Mouse (Mus musculus) central nervous system, embryonic 14 days (tissue): Measurements from ENCODE around the gene Ms4a12. TPM values are rescaled to one million over a fixed set of nuclear protein-coding genes. Genes with fewer than 3 reads are reported as not detected.

Experiments
- polyA plus RNA-seq: library from polyadenylated mRNA; depleted of rRNA; stranded (reverse); fragments of >200 nt; gene quantifications from 2 replicates; pipeline ENCODE4 v1.2.3, GENCODE M21; 2012; rRNA removed

The Ms4a12 gene
- not detected in 2 replicates for polyA plus RNA-seq

GRCm38 (mm10) chr19:11232348-11232747, at the start of gene Ms4a12:
Ms4a12 (minus strand) TSS chr19:11232448.

GRCm38 (mm10) chr19:11266052-11266845, 34.0 kb upstream of the Ms4a12 start, which contains the start of gene Ms4a1:
Ms4a1 (minus strand) TSS chr19:11266241.

GRCm38 (mm10) chr19:11196546-11196945, 35.7 kb downstream of the Ms4a12 start, which contains the start of gene Ms4a13:
Ms4a13 (minus strand) TSS chr19:11196737.

GRCm38 (mm10) chr19:11165172-11165571, 67.1 kb downstream of the Ms4a12 start, which contains the start of gene 1700025F22Rik:
1700025F22Rik (minus strand) TSS chr19:11165320.

Other genes with a start within 250 kb of the Ms4a12 start
- not detected in 2 replicates for gene Ms4a15, start 239.2 kb downstream of the Ms4a12 start, polyA plus RNA-seq
- gene Ms4a18, start 214.4 kb downstream of the Ms4a12 start, polyA plus RNA-seq = not detected in 2 replicates
- gene Ms4a8a, start 151.3 kb downstream of the Ms4a12 start, polyA plus RNA-seq = not detected in 2 replicates
- not detected in 2 replicates for gene 1700017D01Rik, start 101.6 kb downstream of the Ms4a12 start, polyA plus RNA-seq
- gene 1700025F22Rik, start 67.1 kb downstream of the Ms4a12 start, polyA plus RNA-seq = not detected in 2 replicates
- gene Ms4a13, start 35.7 kb downstream of the Ms4a12 start, polyA plus RNA-seq = not detected in 2 replicates
- not detected in 2 replicates for gene Ms4a1, start 33.8 kb upstream of the Ms4a12 start, polyA plus RNA-seq
- gene Ms4a5, start 51.4 kb upstream of the Ms4a12 start, polyA plus RNA-seq = not detected in 2 replicates
- 0.16 TPM in 2 replicates for gene Ms4a14, start 82.0 kb upstream of the Ms4a12 start, polyA plus RNA-seq
- 1.6 and 2.2 TPM in 2 replicates for gene Ms4a7, start 103.7 kb upstream of the Ms4a12 start, polyA plus RNA-seq
- gene Ms4a4a, start 143.1 kb upstream of the Ms4a12 start, polyA plus RNA-seq = 0.41 TPM in 2 replicates
- 0.47 and 0.85 TPM in 2 replicates for gene Ms4a4c, start 172.3 kb upstream of the Ms4a12 start, polyA plus RNA-seq
- gene Ms4a4b, start 211.1 kb upstream of the Ms4a12 start, polyA plus RNA-seq = 0.14 TPM in 2 replicates
- gene Ms4a6c, start 236.9 kb upstream of the Ms4a12 start, polyA plus RNA-seq = 4.0 and 4.7 TPM in 2 replicates